Mouse (Mus musculus) embryonic fibroblast, embryonic 13.5 days (primary cell): Measurements from ENCODE around the gene Cyb561a3.

ENCODE experiments used
- CTCF ChIP-seq: IDR thresholded peaks from 2 replicates; pipeline ENCODE4 v1.5.1; 2011; ENCODE audit warnings: mild to moderate bottlenecking, control low read depth, low read length, moderate library complexity, borderline replicate concordance; ENCODE audit not compliant: insufficient read depth
- POLR2A ChIP-seq: IDR thresholded peaks from 2 replicates; pipeline ENCODE4 v1.6.1; 2011; ENCODE audit warnings: low read depth, mild to moderate bottlenecking, control low read depth, low read length, moderate library complexity

- TF ChIP-seq CTCF (no peak), POLR2A (no peak)
These were observed 12.7 kb upstream of the Cyb561a3 start for GRCm38 (mm10) chr19:10564278-10564677.
